Mouse (Mus musculus) MEL (cell line): ENCODE results near the gene Ccdc116. TPM values are rescaled to one million over a fixed set of nuclear protein-coding genes. Genes with fewer than 3 reads are reported as not detected.
A peak's percentile ranks its signal among the peaks of the same experiment; 100 is the strongest.

ENCODE experiments used
- DNase-seq: peaks from one replicate; pipeline ENCODE4 v3.0.0; 2011; ENCODE audit warnings: low read depth, low spot score
- H3K27ac ChIP-seq: 2 replicates; pipeline ENCODE4 v1.5.1; 2012; ENCODE audit warnings: low read depth, mild to moderate bottlenecking, control low read depth, low read length, moderate library complexity; ENCODE audit not compliant: control insufficient read depth
- H3K27me3 ChIP-seq, 2 experiments: fragments of 150-350 bp in 1 of 2; sonication (generic) in 1 of 2; 2 replicates each; pipeline ENCODE4 v1.6.1; 2012; ENCODE audit warnings: low read length in 2 of 2, mild to moderate bottlenecking in 2 of 2, improper control_type of control experiment in 1 of 2, moderate library complexity in 1 of 2; ENCODE audit not compliant: insufficient read depth in 2 of 2, control insufficient read depth in 1 of 2
- H3K36me3 ChIP-seq, 2 experiments: 2 replicates each; pipeline ENCODE4 v1.6.1; 2012 to 2014; ENCODE audit warnings: low read length in 2 of 2, improper control_type of control experiment in 1 of 2, inconsistent platforms in 1 of 2, mild to moderate bottlenecking in 1 of 2; ENCODE audit not compliant: insufficient read depth in 2 of 2, control insufficient read depth in 1 of 2
- H3K4me1 ChIP-seq, 2 experiments: fragments of 150-350 bp in 1 of 2; sonication (generic) in 1 of 2; 2 replicates each; pipeline ENCODE4 v1.6.1; 2012; ENCODE audit warnings: low read length in 2 of 2, improper control_type of control experiment in 1 of 2, mild to moderate bottlenecking in 1 of 2; ENCODE audit not compliant: insufficient read depth in 2 of 2, control insufficient read depth in 1 of 2
- H3K4me3 ChIP-seq, 2 experiments: fragments of 150-350 bp in 1 of 2; sonication (generic) in 1 of 2; 2 replicates each; pipeline ENCODE4 v1.5.1; 2012; ENCODE audit warnings: low read depth in 2 of 2, low read length in 2 of 2, mild to moderate bottlenecking in 2 of 2, moderate library complexity in 2 of 2, control low read depth in 1 of 2, improper control_type of control experiment in 1 of 2; ENCODE audit not compliant: control insufficient read depth in 1 of 2, insufficient read depth in 1 of 2
- H3K79me2 ChIP-seq: 2 replicates; pipeline ENCODE4 v1.6.1; 2012; ENCODE audit warnings: mild to moderate bottlenecking, low read length, moderate library complexity; ENCODE audit not compliant: control insufficient read depth, poor library complexity, insufficient read depth
- H3K9ac ChIP-seq: 2 replicates; pipeline ENCODE4 v1.6.1; 2012; ENCODE audit warnings: low read depth, mild to moderate bottlenecking, control low read depth, low read length, moderate library complexity; ENCODE audit not compliant: control insufficient read depth, poor library complexity, severe bottlenecking
- H3K9me3 ChIP-seq: fragments of 150-350 bp; sonication (generic); replicated peaks from 2 replicates; pipeline ENCODE4 v1.6.1; 2012; ENCODE audit warnings: mild to moderate bottlenecking, low read length, improper control_type of control experiment, moderate library complexity; ENCODE audit not compliant: insufficient read depth
- BHLHE40 ChIP-seq: IDR thresholded peaks from 2 replicates; pipeline ENCODE4 v1.6.1; 2012; ENCODE audit warnings: low read depth, mild to moderate bottlenecking, inconsistent platforms, low read length, improper control_type of control experiment, borderline replicate concordance
- E2F4 ChIP-seq: IDR thresholded peaks from 2 replicates; pipeline ENCODE4 v1.6.1; 2011; ENCODE audit warnings: low read depth, low read length, improper control_type of control experiment, borderline replicate concordance
- EP300 ChIP-seq, 2 experiments: IDR thresholded peaks; 2 replicates each; pipeline ENCODE4 v1.6.1; 2011; ENCODE audit warnings: improper control_type of control experiment in 2 of 2, low read length in 2 of 2, low read depth in 1 of 2, mild to moderate bottlenecking in 1 of 2
- HCFC1 ChIP-seq: IDR thresholded peaks from 2 replicates; pipeline ENCODE4 v1.6.1; 2012; ENCODE audit warnings: low read depth, mild to moderate bottlenecking, inconsistent platforms, low read length, improper control_type of control experiment, moderate library complexity
- JUND ChIP-seq: IDR thresholded peaks from 2 replicates; pipeline ENCODE4 v1.6.1; 2011; ENCODE audit warnings: low read depth, mild to moderate bottlenecking, improper control_type of control experiment, low read length
- MEF2A ChIP-seq: IDR thresholded peaks from 2 replicates; pipeline ENCODE4 v1.6.1; 2014; ENCODE audit warnings: low read depth, mild to moderate bottlenecking, inconsistent platforms, low read length, improper control_type of control experiment; ENCODE audit not compliant: poor library complexity, insufficient replicate concordance, severe bottlenecking; ENCODE audit errors: extremely low read depth
- MXI1 ChIP-seq: IDR thresholded peaks from 2 replicates; pipeline ENCODE4 v1.6.1; 2011; ENCODE audit warnings: mild to moderate bottlenecking, low read depth, low read length, improper control_type of control experiment
- MYC ChIP-seq: IDR thresholded peaks from 2 replicates; pipeline ENCODE4 v1.6.1; 2011; ENCODE audit warnings: low read depth, mild to moderate bottlenecking, low read length, improper control_type of control experiment, moderate library complexity
- NELFE ChIP-seq: IDR thresholded peaks from 2 replicates; pipeline ENCODE4 v1.6.1; 2011; ENCODE audit warnings: low read depth, low read length, improper control_type of control experiment
- POLR2AphosphoS5 ChIP-seq: IDR thresholded peaks from 2 replicates; pipeline ENCODE4 v1.6.1; 2012; ENCODE audit warnings: low read depth, borderline replicate concordance, mild to moderate bottlenecking, inconsistent platforms, low read length, moderate library complexity, mixed read lengths
- RAD21 ChIP-seq: IDR thresholded peaks from 2 replicates; pipeline ENCODE4 v1.6.1; 2011; ENCODE audit warnings: mild to moderate bottlenecking, low read depth, low read length, improper control_type of control experiment
- RCOR1 ChIP-seq: IDR thresholded peaks from 2 replicates; pipeline ENCODE4 v1.6.1; 2012; ENCODE audit warnings: low read depth, mild to moderate bottlenecking, inconsistent platforms, low read length, improper control_type of control experiment
- SMC3 ChIP-seq: IDR thresholded peaks from 2 replicates; pipeline ENCODE4 v1.6.1; 2011; ENCODE audit warnings: low read depth, low read length, improper control_type of control experiment
- TAL1 ChIP-seq: IDR thresholded peaks from 2 replicates; pipeline ENCODE4 v1.6.1; 2012; ENCODE audit warnings: mild to moderate bottlenecking, inconsistent platforms, low read length, moderate library complexity, mixed read lengths
- TBP ChIP-seq: IDR thresholded peaks from 2 replicates; pipeline ENCODE4 v1.8.0; 2011; ENCODE audit warnings: low read depth, low read length, improper control_type of control experiment
- USF1 ChIP-seq: IDR thresholded peaks from 2 replicates; pipeline ENCODE4 v1.6.1; 2014; ENCODE audit warnings: low read depth, mild to moderate bottlenecking, inconsistent platforms, low read length, improper control_type of control experiment, moderate library complexity
- ZC3H11A ChIP-seq: IDR thresholded peaks from 2 replicates; pipeline ENCODE4 v1.6.1; 2012; ENCODE audit warnings: low read depth, mild to moderate bottlenecking, inconsistent platforms, low read length, improper control_type of control experiment
- ZKSCAN1 ChIP-seq: IDR thresholded peaks from 2 replicates; pipeline ENCODE4 v1.6.1; 2012; ENCODE audit warnings: low read depth, mild to moderate bottlenecking, inconsistent platforms, low read length, improper control_type of control experiment, moderate library complexity
- ZMIZ1 ChIP-seq: IDR thresholded peaks from 2 replicates; pipeline ENCODE4 v1.6.1; 2012; ENCODE audit warnings: low read depth, mild to moderate bottlenecking, inconsistent platforms, low read length, improper control_type of control experiment, moderate library complexity
- polyA plus RNA-seq, 2 experiments: library from polyadenylated mRNA; stranded (reverse) in 1 of 2; unstranded in 1 of 2; fragments of >175 nt in 1 of 2; fragments of >200 nt in 1 of 2; gene quantifications; 2 replicates each; pipeline versions ENCODE4 v1.2.1 to v1.2.4; 2012; ENCODE audit warnings: low replicate concordance in 2 of 2, low read depth in 1 of 2; ENCODE audit not compliant: insufficient read length in 2 of 2, insufficient read depth in 1 of 2, missing spikeins in 1 of 2
- total RNA-seq: library from RNA; depleted of rRNA; stranded (reverse); fragments of 300-350 nt; gene quantifications from 2 replicates; pipeline ENCODE4 v1.2.3, GENCODE M21; 2012

Ccdc116 gene
- total and polyA plus RNA-seq, 3 experiments, result 4.9 to 7.9 TPM; not detected in 1

- TF ChIP-seq TAL1 (no peak), SMC3 (no peak), JUND (no peak), RAD21 (no peak), ZC3H11A (no peak), NELFE (peak; percentile 82), MYC (peak; percentile 93), ZMIZ1 (peak; percentile 76), BHLHE40 (peak; percentile 41; the same call in 1 of the 2 replicates), RCOR1 (no peak), POLR2AphosphoS5 (no peak; the same call in 1 of the 2 replicates), EP300 (IDR thresholded peaks at IDR 0.05; ENCODE audit: low read depth in 1 of 2, low read length in 2 of 2) (0 out of 4 replicates have a peak, but pooled peaks of 1 of the 2 experiments have one; percentile 11)
Measured at GRCm38 (mm10) chr16:17124871-17125520, 22.0 kb downstream of the Ccdc116 start, which contains the start of gene 2610318N02Rik (continued).

GRCm38 (mm10) chr16:17124119-17124870 is 22.7 kb downstream of the Ccdc116 start:
- peak; percentile 42; the same call in 1 of the 2 replicates for TF ChIP-seq ZKSCAN1
- TF ChIP-seq ZC3H11A, result no peak
- TF ChIP-seq RAD21, result no peak
- TF ChIP-seq, all 39 proteins: peak for 1
- peak overlapping the region; percentile 68 to 90 for H3K4me3 ChIP-seq
- DNase-seq, result peak; percentile 53
- no peaks in the 10 kb centered on the region for H3K27me3 ChIP-seq
- H3K79me2 ChIP-seq, result peaks cover 12% of the 10 kb centered on the region
- peaks cover 0 to 6% of the 10 kb centered on the region in 2 experiments; a peak in 1 of 4 replicates for H3K4me1 ChIP-seq
- peaks cover 0 to 10% of the 10 kb centered on the region in 2 experiments; a peak in 2 of 4 replicates for H3K36me3 ChIP-seq
- H3K27ac ChIP-seq, result peak overlapping the region; percentile 22
- no peaks in the 10 kb centered on the region for H3K9me3 ChIP-seq
- peak overlapping the region; percentile 75 for H3K9ac ChIP-seq

GRCm38 (mm10) chr16:17121569-17121968 is 25.5 kb downstream of the Ccdc116 start:
- no peak overlapping the region for H3K9ac ChIP-seq
- no peaks in the 10 kb centered on the region for H3K9me3 ChIP-seq
- H3K27me3 ChIP-seq, result no peaks in the 10 kb centered on the region
- peaks cover 0 to 6% of the 10 kb centered on the region in 2 experiments; a peak in 1 of 4 replicates for H3K4me1 ChIP-seq
- no peak for DNase-seq
- H3K79me2 ChIP-seq, result peaks cover 12% of the 10 kb centered on the region
- peaks cover 0 to 10% of the 10 kb centered on the region in 2 experiments; a peak in 2 of 4 replicates for H3K36me3 ChIP-seq
- no peak overlapping the region for H3K4me3 ChIP-seq
- no peak overlapping the region for H3K27ac ChIP-seq
- no peak for TF ChIP-seq MXI1
- TF ChIP-seq TBP, result no peak
- TF ChIP-seq HCFC1, result no peak
- no peak for TF ChIP-seq E2F4
- no peak for TF ChIP-seq BHLHE40
- TF ChIP-seq USF1, result no peak
- no peak for TF ChIP-seq MEF2A
